Mouse (Mus musculus) limb, embryonic 10.5 days (tissue): ENCODE measurements around the gene Tmprss7. TPM values are rescaled to one million over a fixed set of nuclear protein-coding genes. Genes with fewer than 3 reads are reported as not detected.

Experiments used
- DNase-seq: peaks from one replicate; pipeline ENCODE4 v3.0.0-alpha.2; 2017; ENCODE audit warnings: low spot score
- H3K27ac ChIP-seq: fragments of 300-500 bp; sonication (generic); 2 replicates; pipeline ENCODE4 v1.5.1; 2016; ENCODE audit warnings: mild to moderate bottlenecking
- H3K27me3 ChIP-seq: fragments of 300-500 bp; sonication (generic); 2 replicates; pipeline ENCODE4 v1.6.1; 2016; ENCODE audit warnings: low read depth, mild to moderate bottlenecking; ENCODE audit not compliant: poor library complexity, severe bottlenecking
- H3K36me3 ChIP-seq: fragments of 300-500 bp; sonication (generic); 2 replicates; pipeline ENCODE4 v1.6.1; 2016; ENCODE audit warnings: mild to moderate bottlenecking, moderate library complexity
- H3K4me1 ChIP-seq: fragments of 300-500 bp; sonication (generic); 2 replicates; pipeline ENCODE4 v1.6.1; 2016
- H3K4me3 ChIP-seq: fragments of 300-500 bp; sonication (generic); 2 replicates; pipeline ENCODE4 v1.5.1; 2016; ENCODE audit warnings: mild to moderate bottlenecking, moderate library complexity
- H3K9me3 ChIP-seq: fragments of 300-500 bp; sonication (generic); replicated peaks from 2 replicates; pipeline ENCODE4 v1.6.1; 2016; ENCODE audit warnings: mild to moderate bottlenecking
- WGBS: fragments of 180-500 bp; shearing (Covaris S2); methylation state at CpG from one replicate; pipeline ENCODE4 v1.1.7; 2016; 5-methylcytosine and 5-hydroxymethylcytosine counted together
- polyA plus RNA-seq: library from polyadenylated mRNA; unstranded; fragments of >200 nt; fragmentation: Nextera tagmentation; extraction: Ambion mirVana; gene quantifications from 2 replicates; pipeline ENCODE4 v1.2.1, GENCODE M21; 2016

Tmprss7 gene
- polyA plus RNA-seq: 0.18 TPM in 1 of 2 replicates, not detected in the other

DNA sequence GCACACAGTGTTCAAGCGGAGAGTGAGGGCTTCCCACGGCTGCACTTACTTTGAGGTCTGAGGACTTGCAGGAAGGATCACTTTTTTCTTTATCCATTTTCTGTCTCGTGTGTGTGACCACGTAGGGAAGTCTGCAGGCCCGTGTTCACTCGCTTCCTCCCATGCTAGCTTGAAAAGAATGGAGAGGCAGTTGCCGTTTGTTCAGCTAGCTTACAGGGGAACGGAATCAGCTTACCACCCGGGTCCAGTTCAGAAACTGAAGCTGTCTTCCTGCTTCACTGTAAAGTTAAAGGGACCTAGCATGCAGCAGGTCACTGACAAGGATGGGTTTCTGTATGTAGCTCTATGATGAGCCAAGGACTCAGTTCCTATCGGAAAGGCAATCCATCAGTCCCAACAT lies at the start of gene Tmprss7:
TSS of gene Tmprss7 (minus strand) at position 101 of the 400 bp plus-strand sequence.
- WGBS: 85% methylated on average over 10 of the region's 10 CpGs
- Histone ChIP-seq H3K4me3 (no peak within 1 kb of the TSS), H3K36me3 (no peaks in the 10 kb centered on the region), H3K27ac (no peak within 1 kb of the TSS), H3K9me3 (no peaks in the 10 kb centered on the region), H3K4me1 (no peaks in the 10 kb centered on the region), H3K27me3 (no peaks in the 10 kb centered on the region)
- no peak for DNase-seq

DNA sequence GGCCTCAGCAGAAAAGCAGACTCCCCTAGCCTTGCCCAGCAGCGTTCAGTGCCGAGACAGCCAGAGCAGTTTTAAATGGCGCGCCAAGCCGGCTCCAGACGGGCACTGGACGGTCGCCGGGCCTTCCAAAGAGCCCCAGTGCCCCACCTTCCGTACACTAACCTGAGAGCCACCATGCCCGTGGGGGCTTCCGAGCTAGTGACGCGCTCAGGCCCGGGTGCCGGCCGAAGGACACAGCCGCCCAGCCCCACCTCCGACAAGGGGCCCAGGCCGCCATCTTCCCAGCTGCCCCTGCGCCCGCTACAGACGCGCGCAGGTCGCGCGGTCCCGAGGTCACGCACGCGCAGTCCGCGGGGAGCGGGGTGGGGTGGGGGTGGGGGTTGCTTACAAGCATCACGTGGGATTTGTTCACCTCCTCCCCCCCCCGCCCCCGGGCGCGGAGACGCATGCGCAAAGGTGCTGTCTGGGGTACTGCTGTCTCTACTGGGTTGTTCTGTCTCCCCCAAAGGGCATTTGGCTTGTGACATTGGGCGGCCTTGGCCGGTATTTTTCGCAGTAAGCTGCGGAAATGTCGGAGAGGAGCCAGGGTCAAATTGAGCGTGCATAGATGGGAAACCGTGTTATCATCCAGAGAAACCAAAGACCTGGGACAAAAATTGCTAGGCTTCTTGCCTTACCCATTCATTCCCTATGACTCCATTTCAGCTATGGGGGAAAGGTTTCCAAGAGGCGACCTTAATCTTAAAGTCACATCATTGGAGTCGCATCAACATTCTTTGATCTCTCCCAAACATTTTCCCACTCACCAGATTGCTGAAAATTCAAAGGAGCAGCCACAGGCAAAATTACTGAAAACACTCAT lies 49.4 kb upstream of the Tmprss7 start, which contains the start of gene Abhd10:
TSS of gene Abhd10 (minus strand) at position 341 of the 862 bp plus-strand sequence.
- peak; percentile 99 for DNase-seq
- no peaks in the 10 kb centered on the region for H3K27me3 ChIP-seq
- H3K36me3 ChIP-seq: peaks cover 20% of the 10 kb centered on the region
- peaks cover 19% of the 10 kb centered on the region for H3K4me1 ChIP-seq
- WGBS: under 1% methylated on average over 51 of the region's 51 CpGs
- peak within 1 kb of the TSS; percentile 96 for H3K27ac ChIP-seq
- no peaks in the 10 kb centered on the region for H3K9me3 ChIP-seq
- H3K4me3 ChIP-seq: peak within 1 kb of the TSS; percentile 78

DNA sequence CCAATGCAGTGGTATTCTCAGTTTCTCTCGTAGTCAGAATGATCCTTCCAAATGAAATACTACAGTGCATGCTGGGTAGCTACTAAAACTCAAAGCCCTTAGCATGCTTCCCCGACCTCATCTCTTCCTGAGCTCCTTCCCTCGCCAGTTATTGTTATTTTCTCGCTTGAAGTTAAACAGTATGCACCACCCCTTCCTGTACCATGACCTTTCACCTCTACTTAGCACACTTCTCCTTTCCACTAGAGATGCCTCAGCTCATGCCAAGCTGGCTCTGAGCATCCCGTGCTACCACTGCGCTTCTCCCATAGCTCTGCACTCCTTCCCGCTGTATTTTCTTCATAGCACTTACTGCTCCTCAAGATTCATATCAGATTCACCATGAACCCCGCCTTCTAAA lies 44.4 kb upstream of the Tmprss7 start:
- peaks cover 62% of the 10 kb centered on the region for H3K36me3 ChIP-seq
- no peaks in the 10 kb centered on the region for H3K9me3 ChIP-seq
- WGBS: 91% methylated on average over 8 of the region's 8 CpGs

DNA sequence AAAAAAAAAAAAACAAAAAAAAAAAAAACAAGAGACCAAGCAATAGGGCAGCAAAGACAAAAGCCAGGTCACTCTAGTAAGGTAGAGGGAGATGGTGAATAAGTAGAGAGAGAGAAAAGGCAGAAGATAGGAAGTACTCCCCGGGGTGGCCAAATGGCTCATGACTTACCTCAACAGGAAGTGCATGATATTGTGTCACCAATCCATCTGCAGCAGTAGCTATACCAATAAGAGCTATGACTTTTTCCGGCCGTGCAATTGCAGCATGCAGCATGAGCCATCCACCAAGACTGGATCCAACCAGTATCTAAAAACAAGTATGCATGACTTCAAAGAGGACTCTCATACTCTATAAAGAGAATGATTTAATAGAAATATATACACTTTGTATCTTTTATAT lies 43.3 kb upstream of the Tmprss7 start:
- no peak overlapping the region for H3K27ac ChIP-seq
- no peaks in the 10 kb centered on the region for H3K27me3 ChIP-seq
- H3K4me3 ChIP-seq: no peak overlapping the region
- no peak for DNase-seq
- H3K4me1 ChIP-seq: peaks cover 10% of the 10 kb centered on the region
- H3K9me3 ChIP-seq: no peaks in the 10 kb centered on the region
- WGBS: 95% methylated on average over 3 of the region's 3 CpGs
- H3K36me3 ChIP-seq: peaks cover 73% of the 10 kb centered on the region

More for the DNA sequence above, 44.4 kb upstream of the Tmprss7 start:
- H3K4me1 ChIP-seq: peaks cover 11% of the 10 kb centered on the region
- no peak for DNase-seq
- H3K4me3 ChIP-seq: no peak overlapping the region
- H3K27ac ChIP-seq: no peak overlapping the region
- no peaks in the 10 kb centered on the region for H3K27me3 ChIP-seq

DNA sequence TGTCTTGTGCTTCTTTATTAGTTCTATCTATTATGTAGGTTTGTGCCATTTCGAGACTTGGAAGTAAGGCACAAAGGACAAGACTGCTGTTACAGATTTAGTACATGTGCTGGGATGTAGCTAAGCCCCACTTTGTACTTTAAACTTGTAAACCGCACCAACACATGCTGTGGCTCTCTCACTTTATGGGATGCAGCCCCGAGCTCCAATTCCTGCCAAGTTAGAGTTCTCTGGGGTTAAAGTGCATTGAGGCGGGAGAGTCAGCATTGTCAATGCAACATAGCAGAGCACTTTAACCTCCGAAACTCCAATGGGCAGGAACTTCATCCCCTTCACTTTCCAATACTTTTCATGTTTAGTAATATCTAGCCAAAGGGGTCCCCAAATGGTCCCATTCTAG lies 35.7 kb upstream of the Tmprss7 start:
- no peaks in the 10 kb centered on the region for H3K9me3 ChIP-seq
- peaks cover 8% of the 10 kb centered on the region for H3K4me1 ChIP-seq
- WGBS: 90% methylated on average over 5 of the region's 5 CpGs
- no peak overlapping the region for H3K27ac ChIP-seq
- H3K4me3 ChIP-seq: no peak overlapping the region
- H3K27me3 ChIP-seq: no peaks in the 10 kb centered on the region
- peaks cover 58% of the 10 kb centered on the region for H3K36me3 ChIP-seq
- DNase-seq: no peak

DNA sequence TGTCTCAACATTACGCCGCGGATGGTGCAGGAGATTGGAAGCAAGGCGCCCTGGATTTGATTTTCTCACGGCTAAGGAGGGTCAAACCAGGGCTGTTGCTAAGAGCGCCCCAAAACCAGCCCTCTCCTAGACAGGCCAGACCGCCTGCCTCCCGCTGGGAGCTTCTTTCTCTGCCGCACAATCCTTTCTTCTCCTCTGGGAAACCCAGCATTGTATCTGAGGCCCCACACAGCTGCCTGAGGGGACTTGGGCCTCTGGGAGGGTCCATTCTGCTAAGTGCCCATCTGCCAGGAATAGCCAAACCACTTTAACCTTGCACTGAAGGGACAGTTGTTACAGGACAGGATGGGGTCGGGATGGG lies 31.3 kb upstream of the Tmprss7 start:
- H3K9me3 ChIP-seq: no peaks in the 10 kb centered on the region
- H3K4me1 ChIP-seq: peaks cover 25% of the 10 kb centered on the region
- WGBS: under 1% methylated on average over 10 of the region's 10 CpGs
- DNase-seq: no peak
- peak overlapping the region; percentile 55 for H3K4me3 ChIP-seq
- H3K27me3 ChIP-seq: no peaks in the 10 kb centered on the region
- H3K27ac ChIP-seq: peak overlapping the region; percentile 86
- peaks cover 28% of the 10 kb centered on the region for H3K36me3 ChIP-seq

DNA sequence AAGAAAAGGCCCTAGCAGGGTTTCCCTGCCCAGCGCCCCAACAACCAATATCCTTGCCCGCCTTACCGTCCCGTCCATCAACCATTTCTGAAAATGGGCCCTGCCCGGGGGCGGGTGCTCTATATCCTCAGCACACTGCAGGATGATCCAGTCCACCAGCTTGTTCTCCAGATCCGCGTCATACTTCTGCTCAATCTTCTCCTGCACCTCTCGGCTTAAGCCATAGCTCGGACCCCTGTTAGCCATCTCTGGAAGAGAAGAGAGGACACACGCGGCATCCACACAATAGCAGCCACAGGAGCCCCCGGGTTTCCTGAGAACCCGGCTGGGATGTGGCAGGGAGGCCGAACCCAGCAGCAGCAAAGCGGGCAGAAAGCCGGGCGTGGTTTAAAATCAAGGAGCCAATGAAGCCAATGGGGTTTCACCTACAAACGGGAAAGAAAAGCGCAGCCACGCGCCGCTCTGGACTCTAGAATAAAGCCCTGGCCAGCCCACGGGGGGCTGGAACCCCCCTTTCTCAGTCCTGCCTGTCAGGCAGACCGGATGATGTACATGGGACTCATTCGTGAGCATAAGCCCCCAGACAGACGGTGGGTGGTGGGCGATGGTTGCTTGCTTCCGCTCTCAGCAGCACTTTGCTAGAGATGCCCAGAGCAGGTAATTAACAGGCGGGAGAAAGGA lies 30.7 kb upstream of the Tmprss7 start, which contains the start of gene Tagln3:
TSS of gene Tagln3 (minus strand) at position 548 of the 681 bp plus-strand sequence.
- H3K4me1 ChIP-seq: peaks cover 25% of the 10 kb centered on the region
- H3K9me3 ChIP-seq: no peaks in the 10 kb centered on the region
- H3K27ac ChIP-seq: peak within 1 kb of the TSS; percentile 86
- DNase-seq: peak; percentile 76
- peak within 1 kb of the TSS; percentile 55 for H3K4me3 ChIP-seq
- H3K36me3 ChIP-seq: peaks cover 28% of the 10 kb centered on the region
- WGBS: under 1% methylated on average over 30 of the region's 30 CpGs
- no peaks in the 10 kb centered on the region for H3K27me3 ChIP-seq

DNA sequence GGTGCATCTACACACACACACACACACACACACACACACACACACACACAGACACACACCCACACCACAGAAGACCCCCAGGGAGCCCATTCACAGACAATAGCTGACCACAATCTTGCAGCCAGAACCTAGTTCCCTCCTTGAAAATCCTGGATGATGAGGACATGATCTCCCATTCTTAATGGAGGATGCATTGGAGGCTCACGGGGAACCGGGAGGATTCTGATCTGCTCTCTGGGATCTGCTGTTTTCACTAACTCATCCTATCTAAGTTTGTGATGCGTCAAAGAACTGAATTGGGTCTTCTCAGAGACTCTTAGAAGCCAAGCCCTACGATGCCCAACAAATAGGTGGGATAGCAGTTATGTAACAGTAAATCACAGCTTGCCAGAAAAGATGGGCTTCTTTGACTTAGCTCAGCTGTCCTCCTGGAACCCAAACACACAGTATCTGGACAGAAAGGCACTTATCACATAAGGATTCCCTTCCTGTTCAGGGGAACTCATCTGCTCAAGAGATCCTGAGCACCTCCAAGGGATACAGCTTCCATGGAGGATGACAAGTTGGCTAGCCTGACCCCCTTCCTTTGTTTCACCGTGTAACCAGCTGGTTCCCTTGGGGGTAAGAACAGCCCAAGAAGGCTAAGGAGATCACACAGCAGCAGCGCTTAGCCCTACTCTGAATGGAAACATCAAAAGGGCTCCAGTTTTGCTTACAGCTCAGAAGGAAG lies 29.9 kb upstream of the Tmprss7 start:
- Histone ChIP-seq H3K9me3 (no peaks in the 10 kb centered on the region), H3K4me3 (peak overlapping the region; percentile 55), H3K4me1 (peaks cover 25% of the 10 kb centered on the region), H3K27me3 (no peaks in the 10 kb centered on the region), H3K27ac (peak overlapping the region; percentile 86), H3K36me3 (peaks cover 30% of the 10 kb centered on the region)
- DNase-seq: peak; percentile 40
- 60% methylated on average over 6 of the region's 6 CpGs for WGBS

DNA sequence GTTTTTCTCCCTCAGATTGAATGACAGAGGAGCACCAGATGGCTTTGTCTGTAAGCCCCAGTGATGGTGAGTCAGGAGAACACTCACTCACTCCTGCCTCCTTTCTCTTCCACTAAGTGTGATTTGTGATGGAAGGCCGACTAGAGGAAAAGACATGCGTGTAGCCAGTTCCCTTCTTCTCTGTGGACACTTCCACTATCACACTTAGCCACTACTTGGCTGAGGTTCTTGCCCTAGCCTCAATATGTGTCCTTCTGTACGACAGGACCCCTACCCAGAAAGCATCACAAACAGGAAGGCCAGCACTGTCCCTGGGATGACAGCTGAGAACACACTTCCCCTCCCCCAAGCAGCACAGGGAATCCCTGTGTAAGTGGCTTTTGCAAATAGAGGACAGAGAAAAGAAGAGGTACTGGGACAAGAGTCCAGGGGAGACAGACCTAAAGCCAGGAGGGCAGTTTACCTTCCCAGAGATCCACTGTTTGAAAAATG lies 29.0 kb upstream of the Tmprss7 start:
- Histone ChIP-seq H3K27ac (no peak overlapping the region), H3K36me3 (peaks cover 32% of the 10 kb centered on the region), H3K9me3 (no peaks in the 10 kb centered on the region), H3K27me3 (no peaks in the 10 kb centered on the region), H3K4me3 (no peak overlapping the region), H3K4me1 (peaks cover 25% of the 10 kb centered on the region)
- WGBS: 79% methylated on average over 3 of the region's 3 CpGs
- DNase-seq: no peak

DNA sequence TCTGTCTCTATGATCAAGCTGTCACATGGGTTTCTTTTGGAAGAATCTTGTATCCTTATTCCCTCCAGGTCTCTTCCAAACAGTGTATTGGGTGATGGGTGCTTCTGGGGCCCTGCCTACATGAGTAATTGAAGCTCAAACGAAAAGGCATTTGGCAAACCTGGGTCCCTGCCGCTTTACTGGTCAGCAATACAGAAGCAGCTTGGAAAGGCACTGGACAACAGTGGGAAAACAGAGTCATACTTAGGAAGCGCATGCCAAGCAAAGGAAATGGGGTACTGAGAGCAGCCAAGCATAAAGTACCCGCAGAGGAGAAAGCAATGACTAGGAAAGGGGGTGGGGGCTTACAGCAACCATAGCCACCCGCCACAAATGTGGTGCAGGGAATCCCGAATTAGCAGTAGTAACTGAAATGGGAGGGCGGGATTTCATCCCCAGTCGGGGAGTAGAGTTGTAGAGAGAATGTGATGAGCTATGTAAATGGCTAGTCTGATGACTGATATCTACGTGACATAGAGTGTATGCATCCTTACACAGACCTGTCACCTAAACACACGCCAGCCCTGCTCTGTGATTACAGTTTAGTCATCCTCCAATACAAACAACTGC lies 26.7 kb upstream of the Tmprss7 start:
- no peak overlapping the region for H3K4me3 ChIP-seq
- H3K27me3 ChIP-seq: no peaks in the 10 kb centered on the region
- no peaks in the 10 kb centered on the region for H3K9me3 ChIP-seq
- WGBS: 88% methylated on average over 10 of the region's 10 CpGs
- no peak overlapping the region for H3K27ac ChIP-seq
- no peak for DNase-seq
- peaks cover 25% of the 10 kb centered on the region for H3K4me1 ChIP-seq
- H3K36me3 ChIP-seq: peaks cover 49% of the 10 kb centered on the region

DNA sequence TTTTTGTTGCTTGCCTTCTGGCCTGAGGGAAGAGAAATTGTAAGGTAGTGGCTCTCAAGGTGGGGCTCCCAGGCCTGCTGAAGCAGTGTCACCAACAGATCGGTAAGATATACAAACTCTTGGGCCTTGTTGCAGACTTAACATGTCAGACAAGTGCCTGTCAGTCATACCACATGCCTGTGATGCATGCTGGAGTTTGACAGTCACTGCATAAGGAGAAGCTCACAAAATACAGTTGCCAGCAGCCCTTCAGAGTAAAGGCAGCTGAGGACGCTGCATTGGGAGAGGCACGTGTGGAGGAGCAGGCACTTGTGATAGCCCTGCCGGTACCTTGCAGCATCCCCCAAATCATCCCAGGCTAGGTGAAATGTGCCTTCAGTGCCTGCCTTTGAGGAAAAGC lies 24.8 kb upstream of the Tmprss7 start:
- peaks cover 55% of the 10 kb centered on the region for H3K36me3 ChIP-seq
- WGBS: 84% methylated on average over 4 of the region's 4 CpGs

DNA sequence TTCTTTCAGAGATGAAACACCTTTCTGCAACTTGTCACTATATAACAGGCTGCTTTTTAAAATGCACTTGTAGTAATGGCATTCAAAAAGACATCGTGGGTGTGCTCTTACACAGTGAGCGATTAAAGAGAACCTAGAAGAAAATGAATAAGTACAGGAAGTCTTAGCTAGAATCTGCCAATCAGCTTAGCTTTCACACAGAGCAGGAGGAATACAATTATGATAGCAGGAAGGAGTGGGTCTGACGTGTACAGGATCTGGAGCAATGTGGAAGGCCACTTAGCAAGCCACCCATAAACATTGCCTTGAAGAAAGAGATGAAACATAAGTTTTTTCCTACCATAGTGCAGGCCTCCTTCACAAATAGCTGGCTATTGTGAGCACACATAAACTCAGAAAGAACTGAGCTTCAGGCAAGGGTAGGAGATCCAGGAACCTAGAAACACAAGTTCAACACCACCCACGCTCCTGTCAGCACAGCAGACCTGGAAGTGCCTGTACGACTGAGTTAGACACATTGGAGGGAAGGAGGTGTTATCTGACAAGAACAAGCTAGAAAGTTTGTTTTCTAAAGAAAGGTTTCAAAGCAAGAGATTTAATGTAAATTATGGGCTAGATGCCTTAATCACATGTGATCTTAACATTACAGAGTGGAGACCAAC lies 21.2 kb upstream of the Tmprss7 start:
- DNase-seq: no peak
- H3K4me3 ChIP-seq: no peak overlapping the region
- 87% methylated on average over 5 of the region's 5 CpGs for WGBS
- no peaks in the 10 kb centered on the region for H3K27me3 ChIP-seq
- peaks cover 54% of the 10 kb centered on the region for H3K36me3 ChIP-seq
- no peaks in the 10 kb centered on the region for H3K9me3 ChIP-seq
- H3K27ac ChIP-seq: no peak overlapping the region
- H3K4me1 ChIP-seq: no peaks in the 10 kb centered on the region

More for the DNA sequence above, 24.8 kb upstream of the Tmprss7 start:
- H3K27me3 ChIP-seq: no peaks in the 10 kb centered on the region
- H3K27ac ChIP-seq: no peak overlapping the region
- no peak for DNase-seq
- no peak overlapping the region for H3K4me3 ChIP-seq
- no peaks in the 10 kb centered on the region for H3K9me3 ChIP-seq
- H3K4me1 ChIP-seq: peaks cover 9% of the 10 kb centered on the region
